Mouse (Mus musculus): Measurements from ENCODE around the gene Eepd1. TPM values are rescaled to one million over a fixed set of nuclear protein-coding genes. Genes with fewer than 3 reads are reported as not detected.

The Eepd1 gene
- total RNA-seq, 4 experiments from 2014 or later = 23.0 to 26.1 (median 24.0) TPM

DNA sequence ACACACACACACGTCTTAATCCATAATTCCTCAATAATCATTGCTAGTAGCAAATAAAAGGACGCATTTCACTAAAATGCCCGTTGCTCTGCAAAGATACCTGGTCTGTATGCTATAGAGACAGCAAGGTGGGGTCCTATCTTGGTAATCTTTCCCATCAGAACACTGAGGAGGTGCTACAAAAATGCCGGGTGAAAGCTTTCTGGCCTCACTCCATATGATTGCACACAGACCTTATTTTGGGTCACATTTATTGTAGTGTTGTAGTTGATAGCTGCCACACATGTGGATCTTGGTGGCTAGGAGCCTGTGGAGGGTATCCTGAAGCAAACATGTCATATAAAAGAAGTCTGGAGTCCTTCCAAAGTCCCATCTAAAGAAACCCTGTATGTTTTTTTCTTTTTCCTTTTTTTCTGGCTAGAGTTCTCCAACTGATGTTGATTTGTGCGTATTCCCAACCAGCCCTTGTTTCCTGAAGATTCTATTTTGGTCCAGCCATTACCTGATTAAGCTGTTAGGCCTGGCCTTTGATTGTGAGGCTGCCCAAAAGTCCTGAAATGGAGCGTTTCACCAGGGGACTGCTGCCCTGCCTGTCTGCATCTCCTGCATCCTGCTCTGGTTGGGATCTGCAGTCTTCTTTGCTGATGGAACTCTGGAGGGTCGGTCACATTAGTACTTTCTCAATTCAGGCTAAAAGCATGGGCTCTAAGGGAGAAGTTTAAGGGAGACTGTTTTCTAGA lies 8.0 kb downstream of the Eepd1 start:
- DNase-seq (ENCODE audit: low spot score in 2 of 2) = no peak

DNA sequence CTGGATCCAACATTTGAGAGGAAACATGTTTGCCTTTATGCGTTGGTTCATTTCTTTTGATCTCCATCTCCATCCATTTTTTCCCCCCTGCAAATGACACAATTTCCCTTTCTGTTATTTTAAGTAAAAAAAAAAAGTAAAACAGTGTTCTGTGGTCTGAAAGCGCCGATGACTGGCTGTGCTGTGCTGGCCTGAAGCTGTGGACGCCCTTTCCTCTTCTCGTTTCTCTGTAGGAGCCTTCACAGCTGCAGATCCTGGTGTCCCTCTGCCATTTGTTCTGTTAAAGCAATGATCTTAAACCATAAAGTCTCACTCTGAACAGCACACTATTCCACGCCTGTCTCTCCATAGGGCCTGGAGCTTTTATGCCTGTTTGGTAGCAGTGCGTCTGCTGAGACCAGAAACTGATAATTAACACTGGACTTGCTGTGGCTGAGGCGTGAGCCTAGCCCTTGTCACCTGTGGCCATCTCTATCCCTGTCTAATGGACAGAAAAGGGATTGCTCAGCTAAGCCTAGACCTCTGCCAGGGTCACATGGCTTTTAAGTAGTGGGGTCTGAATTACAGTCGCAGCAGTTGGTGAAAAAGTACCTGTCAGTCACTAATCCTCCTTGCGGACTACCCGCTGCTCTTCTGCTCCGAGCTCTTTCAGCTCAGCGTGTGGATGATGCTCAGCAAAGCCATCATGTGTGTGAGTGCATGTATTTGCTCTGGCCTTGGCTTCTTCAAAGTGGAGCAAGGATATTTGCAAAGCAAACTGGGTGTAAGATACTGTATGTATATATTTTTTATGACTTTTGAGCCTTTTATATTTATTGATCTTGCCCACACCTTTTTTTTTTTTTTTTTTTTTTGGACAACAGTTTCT lies 9.2 kb downstream of the Eepd1 start:
- DNase-seq (ENCODE audit: low spot score in 2 of 2) = no peak

DNA sequence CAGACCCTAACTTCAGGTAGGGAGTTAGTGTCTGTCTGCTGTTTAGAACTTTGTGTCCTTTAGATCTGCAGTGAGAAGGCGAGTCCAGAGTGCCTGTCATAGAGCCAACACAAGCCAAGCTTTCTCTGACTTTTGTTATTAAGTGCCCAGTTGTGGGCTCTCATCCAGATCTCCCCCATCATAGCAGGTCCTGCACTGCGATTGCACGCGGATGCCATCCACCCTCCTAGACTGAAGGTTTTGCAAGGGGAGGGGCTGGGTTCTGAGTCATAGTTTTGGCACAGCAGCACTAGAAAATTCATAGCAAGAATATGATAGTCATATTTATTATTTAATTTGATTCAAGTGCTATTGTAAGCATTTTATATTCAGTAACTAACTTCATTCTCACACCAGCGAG lies 12.6 kb downstream of the Eepd1 start:
- no peak for DNase-seq (ENCODE audit: low spot score in 2 of 2)

GRCm38 (mm10) chr9:25495601-25496000 lies 14.3 kb downstream of the Eepd1 start:
- no peak for DNase-seq (ENCODE audit: low spot score in 2 of 2)

DNA sequence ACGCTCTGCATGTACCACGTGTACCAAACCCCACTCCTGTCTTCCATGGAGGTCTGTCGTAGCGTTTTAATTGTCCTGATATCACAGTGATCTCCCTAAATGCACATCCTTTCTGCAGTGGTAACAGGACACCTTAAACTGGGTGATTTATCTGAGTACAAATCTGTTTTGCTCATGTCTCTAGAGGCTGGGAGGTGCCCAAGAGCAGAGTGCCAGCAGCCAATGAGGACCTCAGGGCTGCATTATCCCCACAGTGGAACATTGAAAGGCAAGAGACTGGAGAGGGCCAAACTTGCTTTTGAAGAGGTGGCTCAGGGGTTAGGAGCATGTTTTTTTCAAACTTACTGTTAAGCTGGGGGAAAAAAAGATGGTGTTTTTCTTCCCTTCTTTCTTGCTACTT lies 14.8 kb downstream of the Eepd1 start:
- DNase-seq (ENCODE audit: low spot score in 2 of 2) = no peak

GRCm38 (mm10) chr9:25496703-25497102 lies 15.4 kb downstream of the Eepd1 start:
- DNase-seq (ENCODE audit: low spot score in 2 of 2) = no peak

- DNase-seq (ENCODE audit: low spot score in 2 of 2) = no peak
Measured at GRCm38 (mm10) chr9:25498770-25499169, 17.4 kb downstream of the Eepd1 start.

GRCm38 (mm10) chr9:25499306-25499705 lies 18.0 kb downstream of the Eepd1 start:
- DNase-seq (ENCODE audit: low spot score in 2 of 2) = no peak

DNA sequence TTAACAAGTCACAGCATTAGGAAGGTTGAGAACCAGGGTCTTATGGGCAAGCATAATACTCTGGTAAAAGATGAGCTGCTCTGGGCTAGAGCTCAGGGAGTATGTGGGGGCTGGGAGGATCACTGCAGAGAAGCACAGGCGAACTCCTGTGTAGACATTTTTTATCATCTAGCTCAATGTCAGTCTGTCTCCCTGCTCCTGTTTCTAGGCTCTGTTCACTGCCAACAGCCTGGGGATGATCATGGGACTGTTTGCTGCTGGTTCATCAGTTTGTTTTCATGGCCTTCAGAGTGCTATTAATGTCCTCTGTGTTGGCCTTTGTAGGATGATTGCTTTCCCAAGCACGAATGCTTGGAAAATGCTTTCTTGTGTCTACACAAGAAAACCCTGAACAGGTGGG lies 18.7 kb downstream of the Eepd1 start:
- DNase-seq (ENCODE audit: low spot score in 2 of 2) = no peak

GRCm38 (mm10) chr9:25508825-25509224 lies 27.5 kb downstream of the Eepd1 start:
- DNase-seq (ENCODE audit: low spot score in 2 of 2) = no peak

- peak in 1 of 2 experiments; percentile 69 for DNase-seq (ENCODE audit: low spot score in 2 of 2)
Measured at GRCm38 (mm10) chr9:25510572-25510971, 29.2 kb downstream of the Eepd1 start.

- DNase-seq (ENCODE audit: low spot score in 2 of 2) = no peak
Measured at GRCm38 (mm10) chr9:25513050-25513449, 31.7 kb downstream of the Eepd1 start.

DNA sequence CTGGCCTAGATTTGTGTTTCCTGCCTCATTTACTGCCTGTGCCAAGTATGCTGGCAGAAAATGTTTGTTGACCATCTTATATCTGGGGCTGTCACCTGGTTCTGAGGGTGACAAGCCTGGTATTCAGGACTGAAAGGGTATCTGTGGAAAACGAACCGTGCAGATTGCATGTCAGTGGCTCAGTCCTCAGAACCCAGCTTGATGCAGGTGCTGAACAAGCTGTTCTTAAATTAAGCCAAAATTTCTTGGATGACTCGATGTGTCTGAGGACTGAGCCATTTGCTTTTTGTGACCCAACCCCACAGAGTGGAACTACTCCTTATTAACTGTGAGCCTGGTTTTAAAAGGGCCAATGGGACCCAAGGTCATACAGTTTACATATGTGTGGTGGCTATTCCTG lies 32.2 kb downstream of the Eepd1 start:
- DNase-seq (ENCODE audit: low spot score in 2 of 2) = no peak

GRCm38 (mm10) chr9:25516640-25517039 lies 35.3 kb downstream of the Eepd1 start:
- DNase-seq (ENCODE audit: low spot score in 2 of 2) = no peak

GRCm38 (mm10) chr9:25517982-25518381 lies 36.6 kb downstream of the Eepd1 start:
- DNase-seq (ENCODE audit: low spot score in 2 of 2) = no peak

- no peak for DNase-seq (ENCODE audit: low spot score in 2 of 2)
Measured at GRCm38 (mm10) chr9:25519193-25519592, 37.8 kb downstream of the Eepd1 start.

DNA sequence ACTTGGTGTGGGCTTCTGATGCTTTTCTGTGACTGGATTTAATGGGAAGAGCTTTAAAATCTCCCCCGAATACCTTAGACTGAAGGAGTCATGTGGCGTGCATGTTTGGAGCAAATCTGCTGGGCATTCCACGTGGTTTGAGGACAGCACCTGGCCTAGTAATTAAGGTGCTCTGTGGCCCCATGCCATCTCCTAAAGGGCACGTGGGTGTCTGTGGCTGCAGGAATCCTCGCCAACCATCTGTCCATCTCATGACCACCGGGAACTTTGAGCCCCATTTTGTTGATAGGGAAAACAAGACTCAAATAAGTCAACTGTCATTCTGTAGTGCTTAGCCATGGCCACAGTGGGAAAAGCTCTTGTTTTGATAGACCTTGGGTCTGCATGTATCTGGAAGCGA lies 39.5 kb downstream of the Eepd1 start:
- no peak for DNase-seq (ENCODE audit: low spot score in 2 of 2)

- DNase-seq (ENCODE audit: low spot score in 2 of 2) = no peak
Measured at GRCm38 (mm10) chr9:25521825-25522224, 40.5 kb downstream of the Eepd1 start.

DNA sequence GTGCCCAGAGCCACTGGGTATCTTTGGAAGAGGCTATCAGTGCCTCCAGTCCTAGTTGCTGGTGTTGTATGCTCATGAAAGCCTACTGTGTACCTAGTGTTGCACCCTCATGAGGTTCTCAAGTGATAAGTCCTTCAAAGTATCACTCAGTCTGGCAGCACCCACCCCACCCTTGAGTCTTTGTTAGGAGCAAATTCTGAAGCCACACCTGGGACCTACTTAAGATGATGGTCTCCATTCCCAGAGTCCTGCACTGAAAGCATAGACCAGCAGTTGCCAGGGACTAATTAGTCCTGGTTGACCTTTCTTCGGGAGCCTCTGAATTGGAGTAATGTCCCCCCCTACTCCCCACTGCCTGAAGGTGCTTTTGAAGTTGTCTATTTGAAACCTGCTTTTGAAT lies 45.2 kb downstream of the Eepd1 start:
- no peak for DNase-seq (ENCODE audit: low spot score in 2 of 2)

- DNase-seq (ENCODE audit: low spot score in 2 of 2) = no peak
Measured at GRCm38 (mm10) chr9:25526927-25527337, 45.6 kb downstream of the Eepd1 start.

GRCm38 (mm10) chr9:25527359-25528038 lies 46.2 kb downstream of the Eepd1 start:
- no peak for DNase-seq (ENCODE audit: low spot score in 2 of 2)

DNA sequence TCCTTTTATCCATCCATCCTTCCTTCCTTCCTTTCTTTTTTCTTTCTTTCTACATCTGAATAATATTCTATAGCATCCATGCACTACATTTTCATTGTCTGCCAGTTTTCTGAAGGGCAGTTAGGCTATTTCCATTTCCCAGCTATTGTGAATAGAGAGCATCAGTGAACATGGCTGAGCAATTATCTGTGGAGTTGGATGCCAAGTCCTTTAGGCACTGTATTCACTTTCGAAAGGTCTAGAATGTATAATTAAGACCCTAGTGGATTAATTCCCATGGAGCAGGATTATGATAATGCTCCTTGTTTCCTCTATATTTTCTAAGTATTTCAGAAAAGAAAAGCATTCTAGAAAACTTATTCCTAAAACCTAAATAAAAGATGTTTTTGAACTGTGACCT lies 50.3 kb downstream of the Eepd1 start:
- no peak for DNase-seq (ENCODE audit: low spot score in 2 of 2)

Data from left cerebral cortex, adult 8-10 months (tissue).